Mouse (Mus musculus) testis, adult 10 weeks (tissue): ENCODE data around the gene Tbc1d21. TPM values are rescaled to one million over a fixed set of nuclear protein-coding genes. Genes with fewer than 3 reads are reported as not detected.

ENCODE experiments used
- polyA plus RNA-seq: library from polyadenylated mRNA; stranded (reverse); fragments of 350-450 nt; fragmentation: Illumina TruSeq; extraction: RNeasy Lipid Tissue Mini Kit (QIAGEN cat#74804); gene quantifications from one replicate; pipeline ENCODE4 v1.2.3, GENCODE M21; 2014; ENCODE audit warnings: low read depth, low replicate concordance

The Tbc1d21 gene
- 101 TPM for polyA plus RNA-seq

GRCm38 (mm10) chr9:58370355-58370754 is at the start of gene Tbc1d21:
Gene Tbc1d21, minus strand, starts transcription at chr9:58370455.

GRCm38 (mm10) chr9:58312944-58313359 is 57.3 kb downstream of the Tbc1d21 start, which contains the start of gene Loxl1:
Gene Loxl1, minus strand, starts transcription at chr9:58313186.

Other genes with a start within 250 kb of the Tbc1d21 start
- 0.35 TPM for gene Islr, start 166.1 kb downstream of the Tbc1d21 start, polyA plus RNA-seq
- gene Islr2, start 166.1 kb downstream of the Tbc1d21 start, polyA plus RNA-seq: 0.39 TPM
- gene Pml, start 120.7 kb downstream of the Tbc1d21 start, polyA plus RNA-seq: 0.48 TPM
- gene Stoml1, start 117.3 kb downstream of the Tbc1d21 start, polyA plus RNA-seq: 3.7 TPM
- 0.67 TPM for gene Loxl1, start 57.3 kb downstream of the Tbc1d21 start, polyA plus RNA-seq
- not detected for gene Insyn1, start 118.1 kb upstream of the Tbc1d21 start, polyA plus RNA-seq
- 0.43 TPM for gene Cd276, start 185.0 kb upstream of the Tbc1d21 start, polyA plus RNA-seq
- gene Nptn, start 211.8 kb upstream of the Tbc1d21 start, polyA plus RNA-seq: 164 TPM